Mouse (Mus musculus) intestine, embryonic 16.5 days (tissue): ENCODE measurements at regions not wholly inside any gene's neighbourhood (a gene's known extent, or its start where the extent isn't known, plus 50 kb on each side); places are given as distances from the start of the nearest gene placed in this dataset.

ENCODE experiments used
- ATAC-seq: fragments of 200-750 bp; cut with Nextera tagmentation; 2 replicates; pipeline ENCODE4 v1.8.0; 2017; ENCODE audit warnings: moderate TSS enrichment, moderate library complexity
- H3K27ac ChIP-seq: fragments of 300-500 bp; sonication (generic); 2 replicates; pipeline ENCODE4 v1.5.1; 2014; ENCODE audit warnings: mild to moderate bottlenecking, low read length
- H3K27me3 ChIP-seq: fragments of 300-500 bp; sonication (generic); replicated peaks from 2 replicates; pipeline ENCODE4 v1.6.1; 2014; ENCODE audit warnings: low read length, control low read depth, mixed read lengths; ENCODE audit not compliant: control insufficient read depth, insufficient read depth
- H3K36me3 ChIP-seq: fragments of 300-500 bp; sonication (generic); 2 replicates; pipeline ENCODE4 v1.6.1; 2014; ENCODE audit warnings: low read length, control low read depth; ENCODE audit not compliant: control insufficient read depth, insufficient read depth
- H3K4me1 ChIP-seq: fragments of 300-500 bp; sonication (generic); 2 replicates; pipeline ENCODE4 v1.6.1; 2014; ENCODE audit warnings: low read length, control low read depth, mixed read lengths; ENCODE audit not compliant: control insufficient read depth, insufficient read depth
- H3K4me2 ChIP-seq: fragments of 300-500 bp; sonication (generic); 2 replicates; pipeline ENCODE4 v1.6.1; 2014; ENCODE audit warnings: low read depth, low read length, control low read depth
- H3K4me3 ChIP-seq: fragments of 300-500 bp; sonication (generic); 2 replicates; pipeline ENCODE4 v1.5.1; 2014; ENCODE audit warnings: mild to moderate bottlenecking, low read length
- H3K9ac ChIP-seq: fragments of 300-500 bp; sonication (generic); 2 replicates; pipeline ENCODE4 v1.6.1; 2014; ENCODE audit warnings: low read depth, low read length
- H3K9me3 ChIP-seq: fragments of 300-500 bp; sonication (generic); 2 replicates; pipeline ENCODE4 v1.6.1; 2016; ENCODE audit warnings: low read length, control low read depth; ENCODE audit not compliant: control insufficient read depth
- WGBS: fragments of 180-500 bp; shearing (Covaris S2); extraction: QIAGEN DNeasy Blood & Tissue Kit; methylation state at CpG from one replicate; pipeline ENCODE4 v1.1.7; 2014; 5-methylcytosine and 5-hydroxymethylcytosine counted together

DNA sequence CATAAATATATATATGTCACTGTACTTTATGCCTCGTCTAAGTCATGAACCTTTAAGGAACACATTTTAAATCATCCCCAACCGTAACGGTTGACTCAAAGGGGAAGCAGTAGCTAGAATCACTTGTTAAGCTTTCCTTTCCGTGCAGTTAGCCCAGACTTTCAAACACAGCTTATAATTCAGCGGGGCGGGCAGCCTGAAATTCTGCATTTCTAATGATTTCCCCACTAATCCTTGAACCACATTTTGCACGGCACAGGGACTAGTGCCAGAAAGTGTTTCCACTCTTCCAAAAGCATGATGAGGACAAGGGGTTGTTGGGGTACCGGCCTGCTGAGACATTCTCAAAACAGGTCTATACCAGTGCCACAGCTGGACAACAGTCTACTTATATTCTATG is 195.1 kb upstream of the Spred2 start:
- no peaks in the 10 kb centered on the region for H3K9me3 ChIP-seq
- no peaks in the 10 kb centered on the region for H3K4me1 ChIP-seq
- no peak overlapping the region for H3K27ac ChIP-seq
- H3K4me2 ChIP-seq: no peak overlapping the region
- no peaks in the 10 kb centered on the region for H3K27me3 ChIP-seq
- no peak overlapping the region for H3K4me3 ChIP-seq
- H3K36me3 ChIP-seq: no peaks in the 10 kb centered on the region
- ATAC-seq: no peak
- WGBS: 87% methylated on average over 8 of the region's 8 CpGs
- no peak overlapping the region for H3K9ac ChIP-seq

DNA sequence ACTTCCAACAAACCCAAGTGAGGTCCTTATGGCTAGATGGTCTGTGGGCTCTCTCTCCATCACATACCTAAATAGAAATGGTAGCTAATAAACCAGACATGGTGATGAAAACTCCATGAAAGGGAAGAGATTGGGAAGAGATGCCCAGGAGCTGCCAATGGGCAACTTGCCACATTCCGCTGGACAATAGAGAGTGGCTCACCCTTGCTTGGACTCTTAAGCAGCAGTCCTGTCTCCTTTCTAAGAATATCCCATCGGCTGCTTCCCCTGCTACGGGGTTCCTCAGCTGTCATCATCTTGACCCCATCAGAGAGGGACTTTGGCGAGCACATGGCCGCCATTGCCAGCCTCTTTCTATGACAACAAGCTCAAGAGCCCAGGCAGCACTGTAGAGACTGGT is 193.4 kb upstream of the Spred2 start:
- Histone ChIP-seq H3K9me3 (no peaks in the 10 kb centered on the region), H3K27ac (no peak overlapping the region), H3K4me3 (no peak overlapping the region), H3K27me3 (no peaks in the 10 kb centered on the region), H3K36me3 (no peaks in the 10 kb centered on the region), H3K4me2 (no peak overlapping the region), H3K4me1 (no peaks in the 10 kb centered on the region), H3K9ac (no peak overlapping the region)
- WGBS: 89% methylated on average over 5 of the region's 5 CpGs
- no peak for ATAC-seq

GRCm38 (mm10) chr11:19736076-19736475 is 188.1 kb upstream of the Spred2 start:
- H3K4me1 ChIP-seq: peaks cover 5% of the 10 kb centered on the region
- no peaks in the 10 kb centered on the region for H3K9me3 ChIP-seq
- no peak for ATAC-seq
- no peaks in the 10 kb centered on the region for H3K27me3 ChIP-seq
- no peak overlapping the region for H3K27ac ChIP-seq
- H3K4me3 ChIP-seq: no peak overlapping the region
- no peak overlapping the region for H3K9ac ChIP-seq
- no peak overlapping the region for H3K4me2 ChIP-seq
- WGBS: 85% methylated on average over 7 of the region's 7 CpGs
- no peaks in the 10 kb centered on the region for H3K36me3 ChIP-seq

DNA sequence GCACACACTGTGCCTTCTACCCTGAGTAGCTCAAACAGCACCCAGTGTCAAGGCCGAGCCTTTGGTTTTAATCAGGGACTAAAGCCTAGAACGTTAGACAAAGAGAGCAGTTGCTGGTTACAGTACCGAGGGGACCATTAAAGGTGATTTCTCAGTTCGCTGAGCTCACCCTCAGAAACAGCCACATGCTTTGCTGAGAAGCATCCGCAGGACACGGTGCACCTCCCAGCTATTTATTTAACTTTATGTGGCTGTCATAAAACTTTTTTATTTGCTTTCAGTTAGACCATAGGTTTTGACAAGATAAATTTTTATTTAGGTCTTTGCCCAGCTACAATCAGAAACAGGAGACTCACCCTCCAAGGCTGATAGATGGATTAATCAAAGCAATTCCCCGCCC is 187.2 kb upstream of the Spred2 start:
- no peak overlapping the region for H3K4me3 ChIP-seq
- H3K9me3 ChIP-seq: no peaks in the 10 kb centered on the region
- H3K27me3 ChIP-seq: no peaks in the 10 kb centered on the region
- no peak overlapping the region for H3K9ac ChIP-seq
- H3K4me1 ChIP-seq: peaks cover 5% of the 10 kb centered on the region
- peak; percentile 36; the same call in 1 of the 2 replicates for ATAC-seq
- no peak overlapping the region for H3K27ac ChIP-seq
- no peaks in the 10 kb centered on the region for H3K36me3 ChIP-seq
- no peak overlapping the region for H3K4me2 ChIP-seq
- WGBS: 36% methylated on average over 7 of the region's 7 CpGs

- ATAC-seq: no peak
- 32% methylated on average over 5 of the region's 5 CpGs for WGBS
- no peak overlapping the region for H3K4me3 ChIP-seq
- no peak overlapping the region for H3K27ac ChIP-seq
- no peak overlapping the region for H3K4me2 ChIP-seq
- peaks cover 5% of the 10 kb centered on the region for H3K4me1 ChIP-seq
- H3K9ac ChIP-seq: no peak overlapping the region
- no peaks in the 10 kb centered on the region for H3K9me3 ChIP-seq
- no peaks in the 10 kb centered on the region for H3K27me3 ChIP-seq
- H3K36me3 ChIP-seq: no peaks in the 10 kb centered on the region
These were observed 186.8 kb upstream of the Spred2 start for GRCm38 (mm10) chr11:19737331-19737730.

DNA sequence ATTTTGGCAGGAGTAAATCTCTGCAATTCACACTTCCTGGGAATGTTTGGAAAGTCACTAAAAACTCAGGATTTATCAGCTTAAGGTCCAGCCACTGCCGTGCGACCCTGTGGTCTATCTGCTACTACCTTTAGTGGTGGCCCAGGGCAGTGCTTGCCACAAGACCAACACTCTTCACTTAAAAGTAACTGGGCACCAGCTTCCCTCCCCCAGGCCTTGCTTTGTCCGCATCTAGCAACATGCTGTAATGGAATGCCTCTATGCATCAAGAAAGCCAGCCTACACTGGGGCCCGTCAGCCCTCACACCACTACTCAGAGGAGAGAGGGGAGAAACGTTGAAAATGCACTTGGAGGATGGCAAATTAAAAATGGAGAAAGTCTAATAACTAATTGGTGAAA is 186.4 kb upstream of the Spred2 start:
- Histone ChIP-seq H3K4me3 (no peak overlapping the region), H3K4me1 (peaks cover 5% of the 10 kb centered on the region), H3K4me2 (no peak overlapping the region), H3K27ac (no peak overlapping the region), H3K9ac (no peak overlapping the region), H3K27me3 (no peaks in the 10 kb centered on the region), H3K36me3 (no peaks in the 10 kb centered on the region), H3K9me3 (no peaks in the 10 kb centered on the region)
- no peak for ATAC-seq
- WGBS: 52% methylated on average over 5 of the region's 5 CpGs

GRCm38 (mm10) chr11:19739527-19740151 is 184.5 kb upstream of the Spred2 start:
- no peak overlapping the region for H3K4me2 ChIP-seq
- ATAC-seq: no peak
- WGBS: 50% methylated on average over 9 of the region's 9 CpGs

DNA sequence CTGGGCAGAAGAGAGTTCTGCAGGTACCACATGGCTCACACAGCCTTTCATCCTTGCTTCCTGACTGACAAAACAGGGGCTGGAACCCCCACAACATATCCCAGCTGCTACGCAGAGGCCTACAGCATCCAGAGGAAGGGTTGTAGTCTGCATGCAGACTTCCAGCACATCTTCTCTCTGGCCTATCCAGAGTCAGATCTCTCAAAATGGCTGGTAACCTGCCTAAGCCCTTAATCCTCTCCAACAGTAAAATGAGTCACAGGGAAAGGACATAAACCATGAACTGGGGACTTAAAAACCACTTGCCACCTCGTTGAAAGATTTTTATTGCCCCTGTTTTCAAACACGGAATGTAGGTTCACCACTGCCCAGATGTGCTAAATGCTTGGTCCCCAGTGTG is 183.6 kb upstream of the Spred2 start:
- H3K4me2 ChIP-seq: no peak overlapping the region
- no peak overlapping the region for H3K9ac ChIP-seq
- H3K9me3 ChIP-seq: no peaks in the 10 kb centered on the region
- peaks cover 5% of the 10 kb centered on the region for H3K4me1 ChIP-seq
- H3K27ac ChIP-seq: no peak overlapping the region
- H3K4me3 ChIP-seq: no peak overlapping the region
- H3K27me3 ChIP-seq: no peaks in the 10 kb centered on the region
- H3K36me3 ChIP-seq: no peaks in the 10 kb centered on the region
- no peak for ATAC-seq
- WGBS: 58% methylated on average over 3 of the region's 3 CpGs

More at GRCm38 (mm10) chr11:19739527-19740151, 184.5 kb upstream of the Spred2 start:
- H3K27ac ChIP-seq: no peak overlapping the region
- H3K9ac ChIP-seq: no peak overlapping the region
- peaks cover 5% of the 10 kb centered on the region for H3K4me1 ChIP-seq
- H3K4me3 ChIP-seq: no peak overlapping the region
- no peaks in the 10 kb centered on the region for H3K27me3 ChIP-seq
- no peaks in the 10 kb centered on the region for H3K9me3 ChIP-seq
- H3K36me3 ChIP-seq: no peaks in the 10 kb centered on the region

GRCm38 (mm10) chr11:19747097-19747972 is 176.8 kb upstream of the Spred2 start:
- no peak overlapping the region for H3K9ac ChIP-seq
- ATAC-seq: no peak
- H3K4me1 ChIP-seq: no peaks in the 10 kb centered on the region
- no peak overlapping the region for H3K27ac ChIP-seq
- H3K4me3 ChIP-seq: no peak overlapping the region
- no peaks in the 10 kb centered on the region for H3K27me3 ChIP-seq
- 61% methylated on average over 11 of the region's 11 CpGs for WGBS
- no peaks in the 10 kb centered on the region for H3K36me3 ChIP-seq
- no peaks in the 10 kb centered on the region for H3K9me3 ChIP-seq
- H3K4me2 ChIP-seq: no peak overlapping the region
